Mouse (Mus musculus) heart, postnatal 0 days (tissue): ENCODE data around the gene Btbd18.

Experiments
- CTCF ChIP-seq: IDR thresholded peaks from 2 replicates; pipeline ENCODE4 v1.5.1; 2016; ENCODE audit warnings: antibody characterized with exemption, control low read depth, low read depth
- EP300 ChIP-seq: IDR thresholded peaks from 2 replicates; pipeline ENCODE4 v1.6.1; 2016; ENCODE audit warnings: antibody characterized with exemption, low read depth

DNA sequence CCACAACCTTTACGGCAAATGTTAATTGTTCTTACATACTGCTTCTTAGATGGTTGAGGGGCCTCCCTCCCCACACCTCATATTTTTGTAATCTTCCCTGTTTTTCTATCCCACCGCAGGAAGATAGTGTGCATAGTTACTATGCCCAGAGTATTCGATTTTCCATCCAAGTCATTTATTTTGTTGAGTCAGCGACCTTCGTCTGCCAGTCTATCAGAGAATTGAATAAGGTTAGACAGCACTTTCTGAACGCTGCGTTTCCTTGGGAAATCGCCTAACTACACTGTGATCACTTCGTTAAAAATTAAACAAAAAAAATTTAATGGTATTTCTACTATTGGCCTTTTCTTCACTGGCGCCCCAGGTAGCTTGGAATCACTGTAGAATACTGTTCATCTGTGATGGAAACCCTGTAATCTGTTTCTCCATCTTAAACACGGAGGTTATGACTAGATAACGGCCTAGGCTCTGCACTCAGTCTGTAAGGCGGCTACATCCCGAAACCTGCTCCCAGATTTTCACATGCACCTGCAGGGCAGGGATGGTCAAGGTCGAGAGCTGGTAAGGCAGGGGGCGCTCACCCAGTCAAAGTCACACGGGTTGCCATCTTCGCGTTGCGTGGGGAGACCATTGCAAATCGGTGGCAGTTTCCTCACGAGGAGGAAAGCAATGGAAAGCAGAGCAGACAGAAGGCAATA lies 18.5 kb downstream of the Btbd18 start:
- TF ChIP-seq CTCF (peak; percentile 40; the same call in 1 of the 2 replicates), EP300 (no peak)
